ENCODE assay signal across 9 mouse cellular contexts in genomic region chr11:60178005-60178404, GRCm38 (mm10). TPM values are rescaled to one million over a fixed set of nuclear protein-coding genes. Genes with fewer than 3 reads are reported as not detected.
DNase-seq lines count a peak whose midpoint lies in the region; ATAC-seq and TF ChIP-seq lines count a peak whose summit lies in the region.
"Had no signal": no experiment of that assay in that cellular context is flagged by ENCODE, and none has a peak within 500 bp of the region (broad histone marks: within the 10 kb centered on the region; RNA-seq: fewer than 3 reads in every experiment).

No protein-coding gene starts in this region.

- WGBS in lung, embryonic 16.5 days, result 28% methylated on average over 6 of the region's 6 CpGs
- WGBS in lung, postnatal 0 days, result 43% methylated on average over 6 of the region's 6 CpGs
- WGBS in limb, embryonic 10.5 days, result 52% methylated on average over 6 of the region's 6 CpGs
- 41% methylated on average over 6 of the region's 6 CpGs for WGBS in stomach, postnatal 0 days

- no peaks in the 10 kb centered on the region for H3K9me3 ChIP-seq in lung, embryonic 16.5 days (ENCODE audit: control insufficient read depth, low read length)
- no peaks in the 10 kb centered on the region for H3K9me3 ChIP-seq in lung, postnatal 0 days (ENCODE audit: low read length)
- H3K9me3 ChIP-seq in limb, embryonic 10.5 days (replicated peaks), result no peaks in the 10 kb centered on the region
- H3K9me3 ChIP-seq in stomach, postnatal 0 days (ENCODE audit: control insufficient read depth, low read length), result no peaks in the 10 kb centered on the region

- 0 out of 2 replicates have a peak overlapping the region, but pooled peaks have one; percentile 6 for H3K9ac ChIP-seq in lung, embryonic 16.5 days (ENCODE audit: low read length)
- H3K9ac ChIP-seq in lung, postnatal 0 days (replicated peaks; ENCODE audit: low read depth), result no peak overlapping the region
- no peak overlapping the region for H3K9ac ChIP-seq in stomach, postnatal 0 days (ENCODE audit: low read length)

- H3K27ac ChIP-seq in lung, embryonic 16.5 days (ENCODE audit: low read length), result peak overlapping the region; percentile 89
- no peak overlapping the region for H3K27ac ChIP-seq in lung, postnatal 0 days (ENCODE audit: low read length)
- peak overlapping the region; percentile 94 for H3K27ac ChIP-seq in limb, embryonic 10.5 days
- H3K27ac ChIP-seq in stomach, postnatal 0 days (replicated peaks), result peak overlapping the region; percentile 81
- H3K27ac ChIP-seq: macrophage had no signal

- no peak overlapping the region for H3K4me2 ChIP-seq in lung, embryonic 16.5 days (ENCODE audit: low read depth, low read length)
- no peak overlapping the region for H3K4me2 ChIP-seq in lung, postnatal 0 days (replicated peaks; ENCODE audit: low read depth, low read length)
- no peak overlapping the region; the same call in 1 of the 2 replicates for H3K4me2 ChIP-seq in stomach, postnatal 0 days (replicated peaks; ENCODE audit: low read depth)

- no peak overlapping the region for H3K4me3 ChIP-seq in lung, embryonic 16.5 days (ENCODE audit: low read length)
- H3K4me3 ChIP-seq in lung, postnatal 0 days (ENCODE audit: low read depth, low read length), result no peak overlapping the region
- peak overlapping the region; percentile 77 for H3K4me3 ChIP-seq in limb, embryonic 10.5 days
- no peak overlapping the region for H3K4me3 ChIP-seq in stomach, postnatal 0 days (ENCODE audit: low read depth, low read length)

- TF ChIP-seq EP300 in lung, postnatal 0 days (IDR thresholded peaks at IDR 0.05), result no peak
- TF ChIP-seq EP300 in stomach, postnatal 0 days (optimal IDR thresholded peaks at IDR 0.05), result no peak

- H3K36me3 ChIP-seq in lung, embryonic 16.5 days (ENCODE audit: control insufficient read depth, insufficient read depth, low read length), result no peaks in the 10 kb centered on the region
- no peaks in the 10 kb centered on the region for H3K36me3 ChIP-seq in lung, postnatal 0 days (ENCODE audit: insufficient read depth, low read length)
- peaks cover 46% of the 10 kb centered on the region for H3K36me3 ChIP-seq in limb, embryonic 10.5 days
- H3K36me3 ChIP-seq in stomach, postnatal 0 days (ENCODE audit: control insufficient read depth, insufficient read depth, low read length), result peaks cover 2% of the 10 kb centered on the region; the same call in 1 of the 2 replicates

- no peak for TF ChIP-seq CTCF in lung, postnatal 0 days (IDR thresholded peaks at IDR 0.05)
- TF ChIP-seq CTCF in stomach, postnatal 0 days (IDR thresholded peaks at IDR 0.05; ENCODE audit: low read depth), result no peak

- DNase-seq in cerebellum, postnatal 25 days, result peak; percentile 49 to 51
- no peak for DNase-seq in cerebellum, adult 8-10 months
- DNase-seq in lung, postnatal 0 days (ENCODE audit: low spot score), result no peak
- no peak for DNase-seq in limb, embryonic 10.5 days (ENCODE audit: low spot score)
- DNase-seq in stomach, postnatal 0 days (ENCODE audit: low spot score), result no peak
- DNase-seq in layer of hippocampus, adult 8-10 months (ENCODE audit: low spot score in 2 of 2), result no peak
- no peak for DNase-seq in Muller cell, postnatal 12 days (ENCODE audit: inconsistent ontology term)

- H3K27me3 ChIP-seq in lung, embryonic 16.5 days (ENCODE audit: control insufficient read depth, insufficient read depth, low read depth, low read length), result no peaks in the 10 kb centered on the region
- H3K27me3 ChIP-seq in lung, postnatal 0 days (replicated peaks; ENCODE audit: insufficient read depth, low read length), result no peaks in the 10 kb centered on the region
- no peaks in the 10 kb centered on the region for H3K27me3 ChIP-seq in limb, embryonic 10.5 days (ENCODE audit: low read depth, poor library complexity, severe bottlenecking)
- H3K27me3 ChIP-seq in stomach, postnatal 0 days (ENCODE audit: control insufficient read depth, insufficient read depth, low read length), result no peaks in the 10 kb centered on the region

- no peak for ATAC-seq in lung, embryonic 16.5 days (ENCODE audit: low read depth)
- ATAC-seq in lung, postnatal 0 days, result no peak
- no peak for ATAC-seq in stomach, postnatal 0 days (ENCODE audit: low FRiP score, low TSS enrichment)

- H3K4me1 ChIP-seq in lung, embryonic 16.5 days (replicated peaks; ENCODE audit: control insufficient read depth, insufficient read depth, low read length), result peaks cover 79% of the 10 kb centered on the region
- H3K4me1 ChIP-seq in lung, postnatal 0 days (ENCODE audit: insufficient read depth, low read depth, low read length), result peaks cover 25% of the 10 kb centered on the region
- peaks cover 99% of the 10 kb centered on the region for H3K4me1 ChIP-seq in limb, embryonic 10.5 days
- H3K4me1 ChIP-seq in stomach, postnatal 0 days (replicated peaks; ENCODE audit: control insufficient read depth, insufficient read depth), result peaks cover 29% of the 10 kb centered on the region

RNA-seq across cellular contexts. Expression of gene Srebf1, which starts 44.4 kb away (rescaled TPM):
- polyA plus RNA-seq in lung, embryonic 16.5 days (2015; fragmentation: Nextera tagmentation; extraction: Ambion mirVana), result 65.9 and 74.3 TPM in 2 replicates
- 61.7 and 70.1 TPM in 2 replicates for polyA plus RNA-seq in lung, postnatal 0 days (2015; fragmentation: Nextera tagmentation; extraction: Ambion mirVana)
- polyA plus RNA-seq in limb, embryonic 10.5 days (2016; fragmentation: Nextera tagmentation; extraction: Ambion mirVana), result 56.2 and 56.6 TPM in 2 replicates
- polyA plus RNA-seq in stomach, postnatal 0 days (2015; fragmentation: Nextera tagmentation; extraction: Ambion mirVana), result 44.7 and 47.9 TPM in 2 replicates
- total RNA-seq in layer of hippocampus, adult 8-10 months (2022), result 100 to 1,000 TPM in 2 of 4 experiments, 10 to 100 TPM in 2; 84.3 to 119 (median 101) TPM

Comparison
In these comparisons a context has a peak if more than half of its experiments do, and no peak if none do; other contexts are left out.
1. DNase-seq: peak in cerebellum, postnatal 25 days (2 of 2); none in cerebellum, adult 8-10 months (single experiment), lung, postnatal 0 days (single experiment), limb, embryonic 10.5 days (single experiment), stomach, postnatal 0 days (single experiment), layer of hippocampus, adult 8-10 months (0 of 2) and Muller cell, postnatal 12 days (single experiment).